Mouse (Mus musculus): ENCODE results near the gene Pcf11. TPM values are rescaled to one million over a fixed set of nuclear protein-coding genes. Genes with fewer than 3 reads are reported as not detected.

Pcf11 gene
- polyA plus RNA-seq, 1 experiment, result 42.7 TPM

GRCm38 (mm10) chr7:92610830-92611229 is 58.9 kb downstream of the Pcf11 start:
- no peaks in the 10 kb centered on the region for H3K27me3 ChIP-seq (ENCODE audit: control insufficient read depth, insufficient read depth, low read length)
- no peak overlapping the region for H3K27ac ChIP-seq (ENCODE audit: control insufficient read depth, insufficient read depth, low read length)
- TF ChIP-seq POLR2A (IDR thresholded peaks at IDR 0.05; ENCODE audit: control insufficient read depth, extremely low read depth, insufficient read depth, low read length, poor library complexity), result no peak
- TF ChIP-seq CTCF (IDR thresholded peaks at IDR 0.05; ENCODE audit: borderline replicate concordance, control insufficient read depth, extremely low read depth, insufficient read depth, low read length, poor library complexity), result no peak
- no peak for DNase-seq
- H3K4me3 ChIP-seq (ENCODE audit: control insufficient read depth, insufficient read depth, low read length), result no peak overlapping the region
- no peaks in the 10 kb centered on the region for H3K36me3 ChIP-seq (ENCODE audit: control insufficient read depth, insufficient read depth, low read length)
- H3K4me1 ChIP-seq (replicated peaks; ENCODE audit: control insufficient read depth, insufficient read depth, low read length), result no peaks in the 10 kb centered on the region
- 94% methylated on average over 7 of the region's 7 CpGs for WGBS

DNA sequence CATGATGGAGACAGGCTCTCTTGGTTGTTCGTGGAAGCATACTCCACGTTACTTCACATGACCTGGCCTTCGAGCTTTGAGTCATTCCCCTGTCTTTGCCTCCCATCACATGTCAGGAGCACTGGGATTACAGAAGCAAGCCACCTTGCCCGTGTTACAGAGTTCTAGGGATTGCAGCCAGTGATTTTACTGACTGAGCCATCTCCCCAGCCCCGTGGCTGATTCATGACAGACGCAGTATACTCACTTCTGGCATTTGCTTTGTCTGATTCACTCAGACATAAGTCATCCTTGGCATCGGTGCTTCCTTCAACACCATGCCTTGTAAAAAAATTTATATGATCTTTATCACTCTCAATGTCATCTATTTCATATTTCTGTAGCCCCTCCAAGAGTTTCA is 64.8 kb downstream of the Pcf11 start:
- no peaks in the 10 kb centered on the region for H3K27me3 ChIP-seq (ENCODE audit: control insufficient read depth, insufficient read depth, low read length)
- no peak overlapping the region for H3K27ac ChIP-seq (ENCODE audit: control insufficient read depth, insufficient read depth, low read length)
- TF ChIP-seq POLR2A (IDR thresholded peaks at IDR 0.05; ENCODE audit: control insufficient read depth, extremely low read depth, insufficient read depth, low read length, poor library complexity) (no peak), CTCF (IDR thresholded peaks at IDR 0.05; ENCODE audit: borderline replicate concordance, control insufficient read depth, extremely low read depth, insufficient read depth, low read length, poor library complexity) (no peak)
- no peak for DNase-seq
- WGBS, result 93% methylated on average over 7 of the region's 7 CpGs
- H3K4me3 ChIP-seq (ENCODE audit: control insufficient read depth, insufficient read depth, low read length), result no peak overlapping the region
- no peaks in the 10 kb centered on the region for H3K36me3 ChIP-seq (ENCODE audit: control insufficient read depth, insufficient read depth, low read length)
- H3K4me1 ChIP-seq (replicated peaks; ENCODE audit: control insufficient read depth, insufficient read depth, low read length), result no peaks in the 10 kb centered on the region

Other genes with a start within 250 kb of the Pcf11 start
- gene Ccdc90b, start 108.8 kb downstream of the Pcf11 start, polyA plus RNA-seq (2012; rRNA removed), result 2.6 and 3.6 TPM in 2 replicates
- gene Ankrd42, start 32.8 kb downstream of the Pcf11 start, polyA plus RNA-seq (2012; rRNA removed), result 0.39 and 0.47 TPM in 2 replicates
- 1.1 and 1.2 TPM in 2 replicates for gene Rab30, start 71.7 kb upstream of the Pcf11 start, polyA plus RNA-seq (2012; rRNA removed)
- 0.81 and 1.2 TPM in 2 replicates for gene Ddias, start 204.3 kb upstream of the Pcf11 start, polyA plus RNA-seq (2012; rRNA removed)
- gene Prcp, start 204.5 kb upstream of the Pcf11 start, polyA plus RNA-seq (2012; rRNA removed), result 17.2 and 19.7 TPM in 2 replicates